Mouse (Mus musculus) layer of hippocampus, adult 2 months (tissue): ENCODE results near the gene Mpv17l. TPM values are rescaled to one million over a fixed set of nuclear protein-coding genes. Genes with fewer than 3 reads are reported as not detected.
"Not testable (repeated sequence)": the region's sequence is repeated elsewhere in the genome, so short reads cannot be mapped to it uniquely, and the experiment has no call there.

Experiments
- DNase-seq, 2 experiments: peaks; one replicate each; pipeline ENCODE4 v3.0.0; 2022; ENCODE audit warnings: low spot score in 2 of 2
- H3K27ac ChIP-seq: fragments of 200-600 bp; 2 replicates; pipeline ENCODE4 v1.8.1; 2022
- H3K4me3 ChIP-seq: fragments of 200-600 bp; 2 replicates; pipeline ENCODE4 v1.8.1; 2022; ENCODE audit warnings: mild to moderate bottlenecking
- CTCF ChIP-seq: fragments of 200-600 bp; conservative IDR thresholded peaks from 2 replicates; pipeline ENCODE4 v1.8.1; 2022; ENCODE audit warnings: antibody characterized with exemption, mild to moderate bottlenecking, moderate library complexity
- total RNA-seq, 2 experiments: library from RNA; stranded (reverse); gene quantifications; 2 replicates each; pipeline ENCODE4 v1.2.3; 2021

Gene Mpv17l
- total RNA-seq, 2 experiments from 2014 or later: 67.5 to 71.3 TPM

DNA sequence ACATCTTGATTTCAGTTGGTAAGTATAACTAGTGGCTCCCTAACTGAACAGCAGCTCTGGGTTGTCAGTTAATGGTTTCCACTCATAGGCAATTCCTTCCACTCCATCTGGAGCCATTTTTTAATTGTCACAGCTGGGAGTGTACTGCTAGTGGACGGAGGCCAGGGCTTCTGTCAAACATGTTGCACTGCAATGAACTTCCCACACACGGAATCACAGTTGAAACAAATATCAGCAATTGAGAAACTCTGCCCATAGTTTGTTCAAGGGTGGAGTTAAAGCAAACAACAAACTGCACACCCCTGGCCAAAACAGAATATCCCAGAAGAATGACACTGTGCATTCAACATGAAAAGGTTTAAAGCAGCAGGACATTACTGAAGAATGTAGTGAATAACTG lies 4.0 kb upstream of the Mpv17l start:
- Histone ChIP-seq H3K27ac (no peak overlapping the region), H3K4me3 (no peak overlapping the region)
- DNase-seq: peak; percentile 19 to 37
- TF ChIP-seq CTCF: no peak

DNA sequence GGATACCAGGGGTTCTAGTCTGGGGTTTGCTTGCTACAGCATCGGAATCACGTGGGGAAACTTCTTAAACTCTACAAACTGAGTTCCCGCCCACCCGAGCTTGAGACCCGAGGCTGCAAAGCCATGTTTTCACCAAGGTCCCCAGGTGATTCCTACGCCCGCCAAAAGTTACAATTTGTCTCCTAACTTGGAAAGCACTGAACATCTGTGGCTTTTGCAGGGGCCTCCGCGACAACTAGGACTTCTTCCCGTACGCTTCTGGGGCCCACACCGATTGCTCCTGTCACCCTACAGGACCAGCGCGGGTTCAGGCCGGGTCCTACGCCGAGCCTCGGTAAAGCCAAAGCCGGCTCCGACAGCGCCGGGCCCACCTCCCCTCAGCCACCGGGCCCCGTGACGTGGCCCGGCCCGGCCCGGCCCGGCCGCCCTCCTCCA lies 547 bp upstream of the Mpv17l start:
- H3K27ac ChIP-seq: peak overlapping the region; percentile 96
- TF ChIP-seq CTCF: no peak
- DNase-seq: no peak
- peak overlapping the region; percentile 98 for H3K4me3 ChIP-seq

DNA sequence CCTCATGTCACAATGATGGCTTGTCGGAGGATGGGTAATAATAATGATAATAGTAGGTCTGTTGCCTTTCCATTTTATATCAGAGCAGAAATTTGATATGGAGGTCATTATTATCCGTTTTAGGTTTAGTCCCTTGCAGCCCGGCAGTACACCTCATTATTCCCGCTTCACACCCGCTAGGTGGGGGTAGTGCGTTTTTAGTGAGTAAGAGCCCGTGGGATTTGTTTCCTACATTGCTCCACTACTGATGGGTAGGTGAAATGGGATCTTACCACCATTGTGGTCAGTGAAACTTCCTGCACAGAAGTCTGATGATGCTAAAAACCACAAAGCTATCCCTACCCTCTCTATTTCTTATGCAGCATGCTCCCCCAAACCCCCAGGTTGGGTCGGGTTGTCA lies 527 bp downstream of the Mpv17l start:
- H3K4me3 ChIP-seq: peak overlapping the region; percentile 98
- peak; percentile 76 to 81 for DNase-seq
- TF ChIP-seq CTCF: peak; percentile 87
- H3K27ac ChIP-seq: peak overlapping the region; percentile 96

DNA sequence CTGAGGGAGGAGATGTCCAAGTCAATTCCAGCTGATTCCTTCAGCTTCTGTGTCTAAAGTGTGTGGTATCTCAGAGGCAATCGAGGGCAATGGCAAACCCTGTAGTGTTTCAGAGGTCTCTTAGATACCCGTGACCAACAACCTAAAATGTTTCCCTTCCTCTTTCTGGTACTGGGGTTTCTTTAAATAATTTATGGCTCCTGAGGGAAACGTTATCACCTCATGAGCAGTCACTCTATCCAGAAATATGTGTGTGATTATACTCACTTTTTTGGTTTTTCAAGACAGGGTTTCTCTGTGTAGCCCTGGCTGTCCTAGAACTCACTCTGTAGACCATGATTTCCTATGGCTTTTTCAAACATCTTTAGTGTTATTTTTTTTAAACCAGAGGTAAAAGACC lies 4.3 kb downstream of the Mpv17l start:
- Histone ChIP-seq H3K4me3 (no peak overlapping the region), H3K27ac (no peak overlapping the region)
- TF ChIP-seq CTCF: no peak
- no peak for DNase-seq

DNA sequence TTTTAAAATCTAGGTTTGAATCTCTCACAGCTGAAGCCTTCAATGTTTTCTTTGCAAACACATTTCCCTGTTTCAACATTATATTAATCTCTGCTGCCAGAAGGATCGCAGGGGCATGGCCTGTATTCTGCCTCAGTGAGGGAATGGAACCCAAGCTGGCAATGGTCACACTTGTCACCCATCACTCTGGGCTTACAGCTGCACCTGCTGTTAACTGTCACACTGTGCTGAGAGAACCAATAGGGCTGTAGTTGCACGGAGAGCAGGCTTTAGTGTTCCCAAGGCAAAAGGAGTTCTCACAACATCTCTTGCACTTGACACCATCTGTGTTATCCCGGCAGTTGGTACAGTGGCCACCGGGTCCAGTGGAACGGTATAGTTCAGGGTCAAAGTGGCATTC lies 17.1 kb downstream of the Mpv17l start:
- TF ChIP-seq CTCF: no peak
- no peak overlapping the region for H3K4me3 ChIP-seq
- no peak overlapping the region for H3K27ac ChIP-seq
- no peak for DNase-seq

DNA sequence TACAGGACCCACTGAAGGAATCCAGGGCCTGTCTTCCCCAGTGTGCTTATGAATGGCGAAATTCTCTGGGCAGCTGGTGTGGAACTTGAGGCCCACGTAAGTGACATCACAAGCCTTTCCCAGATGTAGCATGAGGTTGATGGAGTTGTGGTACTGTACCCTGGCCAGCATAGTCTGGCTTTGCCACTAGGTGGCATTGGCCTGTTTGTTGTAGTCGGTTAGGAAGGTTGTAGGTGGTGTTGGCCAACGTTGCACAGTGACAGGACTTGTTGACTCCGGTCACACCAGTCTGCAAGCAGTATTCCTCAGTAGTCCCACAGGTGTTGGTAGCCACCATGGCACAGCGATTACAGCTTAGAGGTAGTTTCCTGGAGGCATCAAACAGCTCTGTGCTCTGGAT lies 18.1 kb downstream of the Mpv17l start:
- peak; percentile 64 for TF ChIP-seq CTCF
- DNase-seq: no peak
- Histone ChIP-seq H3K27ac (no peak overlapping the region), H3K4me3 (no peak overlapping the region)

DNA sequence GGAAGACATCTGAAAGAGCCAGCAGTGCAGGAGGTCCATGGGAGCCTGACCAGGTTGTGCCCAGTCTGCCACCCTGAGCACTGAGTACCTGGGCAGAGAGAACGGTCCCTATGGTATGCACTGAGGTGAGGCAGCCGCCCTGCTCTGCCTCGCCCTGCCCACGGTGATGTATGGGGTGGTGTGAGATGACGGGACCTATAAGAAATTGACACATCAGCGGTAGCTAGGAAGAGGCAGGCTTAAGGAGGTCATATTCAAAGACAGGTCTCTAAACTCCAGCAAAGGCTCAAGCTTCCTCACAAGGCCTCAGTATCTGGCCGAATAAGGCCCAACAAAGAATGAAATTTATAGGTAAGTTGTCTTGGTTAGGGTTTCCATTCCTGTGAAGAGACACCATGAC lies 18.8 kb downstream of the Mpv17l start:
- Histone ChIP-seq H3K27ac (no peak overlapping the region), H3K4me3 (no peak overlapping the region)
- no peak for TF ChIP-seq CTCF
- DNase-seq: no peak

DNA sequence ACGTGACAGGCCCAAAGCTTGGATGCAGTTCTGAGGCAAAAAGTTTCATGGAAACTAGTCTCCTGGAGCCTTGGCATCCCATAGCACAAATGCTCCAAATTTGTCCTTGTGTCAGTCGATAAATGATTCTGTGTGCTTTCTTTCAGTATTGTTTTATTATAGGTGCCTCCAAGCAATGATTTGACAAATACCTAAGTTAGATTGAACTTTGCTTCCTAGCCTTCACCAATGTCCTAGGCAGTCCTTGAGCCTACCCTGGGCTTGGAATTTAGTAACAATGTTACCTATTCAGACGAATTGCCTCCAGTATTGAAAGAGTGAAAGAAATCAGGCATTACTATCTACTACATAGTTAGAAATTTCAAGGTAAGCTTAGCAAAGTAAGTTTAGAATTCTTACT lies 19.5 kb downstream of the Mpv17l start:
- not testable (repeated sequence) for H3K4me3 ChIP-seq, DNase-seq, H3K27ac ChIP-seq

DNA sequence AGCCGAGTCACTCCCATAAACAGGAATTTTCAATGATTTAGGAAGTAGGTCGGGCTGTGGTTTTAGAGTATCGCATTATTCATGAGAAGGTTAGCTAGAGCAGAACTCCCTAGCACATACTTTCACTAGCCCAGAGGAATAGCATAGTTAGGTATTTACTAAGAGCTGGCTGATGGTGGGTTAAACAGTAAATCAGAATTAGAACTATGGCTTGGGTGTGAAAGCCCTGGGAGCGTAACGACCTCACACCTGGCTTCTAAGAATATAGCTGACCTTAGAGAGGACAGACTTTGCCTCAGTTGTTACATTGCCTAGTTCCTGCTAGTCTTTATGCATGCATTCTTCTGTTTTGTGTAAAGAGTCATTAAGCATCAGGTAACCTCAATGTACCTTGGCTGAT lies 20.0 kb downstream of the Mpv17l start:
- not testable (repeated sequence) for H3K27ac ChIP-seq, DNase-seq, H3K4me3 ChIP-seq

DNA sequence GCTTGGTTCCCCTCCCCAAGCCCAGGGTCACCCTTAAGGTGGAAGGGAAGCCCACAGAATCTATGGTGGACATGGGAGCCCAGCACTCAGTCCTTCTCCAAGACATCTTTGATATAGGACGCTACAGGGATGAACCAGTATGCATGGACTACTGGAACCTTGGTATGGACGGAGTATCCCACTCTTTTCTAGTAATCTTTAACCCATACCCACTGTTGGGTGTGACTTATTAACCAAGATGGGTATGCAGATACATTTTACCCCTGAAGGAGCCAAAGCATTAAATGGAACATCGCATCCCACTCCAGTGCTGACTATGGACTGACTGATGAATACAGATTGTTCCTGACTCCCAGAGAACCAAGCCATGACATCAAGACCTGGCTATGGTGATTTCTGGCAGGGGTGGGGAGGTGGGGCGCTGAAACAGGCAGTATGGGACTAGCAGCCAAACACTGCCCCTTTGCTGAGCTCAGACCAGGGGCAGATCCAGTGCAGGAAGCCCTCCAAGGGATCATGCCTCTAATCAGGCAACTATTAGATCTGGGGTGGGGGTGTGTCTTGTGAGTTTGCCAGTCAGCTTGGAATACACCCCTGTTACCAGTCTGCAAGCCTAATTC lies 24.6 kb downstream of the Mpv17l start:
- DNase-seq: no peak
- Histone ChIP-seq H3K4me3 (no peak overlapping the region), H3K27ac (no peak overlapping the region)
- TF ChIP-seq CTCF: no peak

DNA sequence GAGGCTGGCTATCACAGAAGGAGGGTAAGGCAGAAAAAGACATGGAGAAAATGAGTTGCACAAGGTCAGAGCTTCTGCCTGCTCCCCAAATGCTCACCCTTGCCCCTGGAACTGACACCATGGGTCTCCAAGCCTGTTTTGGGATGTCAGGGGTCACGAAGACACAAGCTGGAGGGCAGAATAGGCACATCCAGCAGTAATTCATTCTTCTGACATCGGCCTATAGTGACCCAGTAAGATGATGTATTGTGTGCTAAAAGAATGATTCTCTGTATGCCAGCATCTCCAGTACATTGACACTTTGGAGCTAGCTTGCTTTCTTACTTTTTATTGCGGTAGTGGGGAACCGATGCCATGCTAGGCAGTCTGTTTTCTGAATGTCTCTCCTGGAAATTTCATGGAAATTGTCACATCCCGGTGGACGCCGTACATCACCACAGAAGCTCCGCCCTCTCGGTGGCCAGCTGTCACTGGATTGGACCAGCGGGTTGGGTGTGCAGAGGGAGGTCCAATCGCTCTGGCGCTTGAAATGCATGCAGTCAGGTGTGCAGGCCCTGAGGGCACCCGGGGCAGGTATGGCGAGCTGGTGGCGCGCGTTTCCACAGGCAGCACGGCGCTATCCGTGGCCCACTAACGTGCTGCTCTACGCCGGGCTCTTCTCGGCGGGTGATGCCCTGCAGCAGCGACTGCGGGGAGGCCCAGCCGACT lies 37.3 kb downstream of the Mpv17l start:
- no peak for TF ChIP-seq CTCF
- peak overlapping the region; percentile 89 for H3K27ac ChIP-seq
- DNase-seq: peak; percentile 82 to 88
- peak overlapping the region; percentile 98 for H3K4me3 ChIP-seq

DNA sequence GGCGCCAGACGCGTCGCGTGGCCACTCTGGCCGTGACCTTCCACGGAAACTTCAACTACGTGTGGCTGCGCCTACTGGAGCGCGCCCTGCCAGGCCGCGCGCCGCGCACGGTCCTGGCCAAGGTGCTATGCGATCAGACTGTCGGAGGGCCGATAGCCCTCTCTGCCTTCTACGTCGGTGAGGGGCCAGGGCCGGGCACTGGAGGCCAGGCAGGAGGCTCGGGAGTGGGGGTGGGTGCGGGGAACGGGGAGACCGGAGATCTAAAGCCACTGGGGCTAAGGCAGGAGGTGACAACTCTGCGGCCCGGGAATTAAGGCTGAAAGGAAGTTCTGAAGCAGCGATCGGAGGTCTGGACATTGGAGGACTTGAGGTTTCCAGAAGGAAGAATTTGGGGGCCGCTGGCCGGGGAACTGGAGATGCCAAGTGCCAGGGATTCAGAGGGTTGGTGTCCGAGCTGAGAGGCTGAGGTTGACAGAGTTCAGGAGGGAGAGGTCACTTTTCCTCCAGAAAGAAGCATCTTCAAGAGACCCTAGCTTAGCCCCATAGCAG lies 38.0 kb downstream of the Mpv17l start:
- H3K27ac ChIP-seq: peak overlapping the region; percentile 89
- no peak for DNase-seq
- no peak for TF ChIP-seq CTCF
- H3K4me3 ChIP-seq: peak overlapping the region; percentile 98

DNA sequence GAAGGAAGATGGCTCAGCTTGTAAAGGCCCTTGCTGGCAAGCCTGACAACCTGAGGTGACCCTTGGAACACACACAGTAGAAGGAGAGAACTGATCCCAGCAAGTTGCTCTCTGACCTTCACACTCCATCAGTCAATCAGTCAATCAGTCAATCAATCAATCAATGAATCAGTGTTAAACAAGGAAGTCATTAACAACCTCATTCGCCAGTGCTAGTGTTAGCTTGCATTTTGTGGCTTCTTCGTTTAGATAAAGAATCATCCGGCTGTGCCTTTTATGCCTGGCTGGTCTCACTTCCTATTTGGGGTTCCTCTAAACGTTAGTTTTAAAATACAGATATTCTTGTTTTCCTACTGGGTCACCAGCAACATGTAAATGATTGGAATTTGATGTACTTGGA lies 41.2 kb downstream of the Mpv17l start:
- Histone ChIP-seq H3K4me3 (no peak overlapping the region), H3K27ac (no peak overlapping the region)
- no peak for TF ChIP-seq CTCF
- DNase-seq: no peak

DNA sequence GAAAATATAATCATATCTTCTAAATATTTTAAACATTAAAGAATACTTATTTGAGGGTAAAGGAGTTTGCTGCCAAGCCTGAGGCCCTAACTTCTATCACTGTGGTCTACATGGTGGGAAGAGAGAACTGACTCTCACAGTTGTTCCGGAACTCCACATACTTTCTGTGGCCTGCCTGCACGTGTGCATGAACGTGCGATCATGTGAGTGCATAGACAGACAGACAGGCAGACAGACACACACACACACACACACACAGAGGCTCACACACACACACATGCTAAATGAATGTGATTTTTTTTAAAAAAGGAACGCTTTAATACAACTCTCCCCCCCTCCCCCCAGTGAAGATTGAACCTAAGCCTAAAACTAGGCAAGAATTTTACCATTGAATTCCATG lies 41.8 kb downstream of the Mpv17l start:
- Histone ChIP-seq H3K27ac (no peak overlapping the region), H3K4me3 (no peak overlapping the region)
- TF ChIP-seq CTCF: no peak
- DNase-seq: no peak
